Mouse (Mus musculus) heart, embryonic 12.5 days (tissue): ENCODE measurements around the gene Emsy. TPM values are rescaled to one million over a fixed set of nuclear protein-coding genes. Genes with fewer than 3 reads are reported as not detected.

ENCODE experiments used
- ATAC-seq: fragments of 200-750 bp; cut with Nextera tagmentation; 2 replicates; pipeline ENCODE4 v1.8.0; 2017; ENCODE audit warnings: moderate TSS enrichment, moderate library complexity; ENCODE audit not compliant: insufficient number of reproducible peaks, low FRiP score
- H3K27ac ChIP-seq: fragments of 300-500 bp; sonication (generic); 2 replicates; pipeline ENCODE4 v1.5.1; 2016; ENCODE audit warnings: mild to moderate bottlenecking, moderate library complexity; ENCODE audit not compliant: poor library complexity, severe bottlenecking
- H3K27me3 ChIP-seq: fragments of 300-500 bp; sonication (generic); replicated peaks from 2 replicates; pipeline ENCODE4 v1.6.1; 2016; ENCODE audit warnings: mild to moderate bottlenecking, moderate library complexity
- H3K36me3 ChIP-seq: fragments of 300-500 bp; sonication (generic); 2 replicates; pipeline ENCODE4 v1.6.1; 2016; ENCODE audit warnings: mild to moderate bottlenecking, moderate library complexity
- H3K4me1 ChIP-seq: fragments of 300-500 bp; sonication (generic); replicated peaks from 2 replicates; pipeline ENCODE4 v1.6.1; 2016; ENCODE audit warnings: mild to moderate bottlenecking
- H3K4me2 ChIP-seq: fragments of 300-500 bp; sonication (generic); 2 replicates; pipeline ENCODE4 v1.6.1; 2016; ENCODE audit warnings: mild to moderate bottlenecking, moderate library complexity
- H3K4me3 ChIP-seq: fragments of 300-500 bp; sonication (generic); 2 replicates; pipeline ENCODE4 v1.5.1; 2016; ENCODE audit warnings: mild to moderate bottlenecking
- H3K9ac ChIP-seq: fragments of 300-500 bp; sonication (generic); 2 replicates; pipeline ENCODE4 v1.6.1; 2016; ENCODE audit warnings: mild to moderate bottlenecking, moderate library complexity
- H3K9me3 ChIP-seq: fragments of 300-500 bp; sonication (generic); replicated peaks from 2 replicates; pipeline ENCODE4 v1.6.1; 2016; ENCODE audit warnings: mild to moderate bottlenecking, moderate library complexity
- WGBS: fragments of 180-500 bp; shearing (Covaris S2); methylation state at CpG from one replicate; pipeline ENCODE4 v1.1.7; 2016; 5-methylcytosine and 5-hydroxymethylcytosine counted together
- polyA plus RNA-seq: library from polyadenylated mRNA; unstranded; fragments of >200 nt; fragmentation: Nextera tagmentation; extraction: Ambion mirVana; gene quantifications from 2 replicates; pipeline ENCODE4 v1.2.1, GENCODE M21; 2016

The Emsy gene
- polyA plus RNA-seq, 1 experiment from 2014 or later = 28.2 TPM

- H3K36me3 ChIP-seq = no peaks in the 10 kb centered on the region
- no peaks in the 10 kb centered on the region for H3K27me3 ChIP-seq
- no peak overlapping the region for H3K27ac ChIP-seq
- WGBS = 93% methylated on average over 1 of the region's 1 CpGs
- H3K4me1 ChIP-seq = peaks cover 18% of the 10 kb centered on the region
- H3K9me3 ChIP-seq = no peaks in the 10 kb centered on the region
- H3K9ac ChIP-seq = no peak overlapping the region
- no peak overlapping the region for H3K4me2 ChIP-seq
- ATAC-seq = no peak
- no peak overlapping the region for H3K4me3 ChIP-seq
These were observed 79.1 kb downstream of the Emsy start for GRCm38 (mm10) chr7:98577461-98577860.

DNA sequence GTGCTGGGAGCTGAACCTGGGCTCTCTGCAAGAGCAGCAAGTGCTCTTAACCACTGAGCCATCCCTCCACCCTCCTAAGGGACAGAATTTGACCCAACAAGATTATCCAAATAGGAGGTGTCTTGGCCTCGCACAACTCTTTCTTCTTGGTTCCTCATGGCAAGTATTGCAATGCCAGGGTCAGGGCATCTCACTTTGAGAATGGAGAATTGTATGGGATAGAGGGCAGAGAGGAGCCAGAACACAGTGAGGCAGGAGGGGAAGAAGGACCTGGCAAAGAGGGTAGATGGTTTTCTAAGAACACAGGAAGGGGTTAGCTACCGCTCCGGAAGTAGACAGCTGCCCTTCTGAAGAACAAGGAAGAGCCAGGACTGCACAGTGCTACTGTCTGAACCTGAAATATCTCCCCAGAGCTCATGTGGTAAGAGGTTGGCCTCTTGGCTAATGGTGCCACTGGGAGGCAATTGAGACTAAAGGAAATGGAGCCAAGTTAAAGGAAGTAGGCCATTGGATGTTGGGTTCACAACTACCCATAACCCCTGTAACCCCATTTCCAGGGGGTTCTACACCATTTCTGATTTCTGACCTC lies 80.8 kb downstream of the Emsy start:
- Histone ChIP-seq H3K36me3 (no peaks in the 10 kb centered on the region), H3K9me3 (no peaks in the 10 kb centered on the region), H3K9ac (no peak overlapping the region), H3K4me3 (no peak overlapping the region), H3K27ac (no peak overlapping the region), H3K4me2 (no peak overlapping the region), H3K4me1 (peaks cover 28% of the 10 kb centered on the region), H3K27me3 (no peaks in the 10 kb centered on the region)
- no peak for ATAC-seq
- WGBS = 88% methylated on average over 3 of the region's 3 CpGs

DNA sequence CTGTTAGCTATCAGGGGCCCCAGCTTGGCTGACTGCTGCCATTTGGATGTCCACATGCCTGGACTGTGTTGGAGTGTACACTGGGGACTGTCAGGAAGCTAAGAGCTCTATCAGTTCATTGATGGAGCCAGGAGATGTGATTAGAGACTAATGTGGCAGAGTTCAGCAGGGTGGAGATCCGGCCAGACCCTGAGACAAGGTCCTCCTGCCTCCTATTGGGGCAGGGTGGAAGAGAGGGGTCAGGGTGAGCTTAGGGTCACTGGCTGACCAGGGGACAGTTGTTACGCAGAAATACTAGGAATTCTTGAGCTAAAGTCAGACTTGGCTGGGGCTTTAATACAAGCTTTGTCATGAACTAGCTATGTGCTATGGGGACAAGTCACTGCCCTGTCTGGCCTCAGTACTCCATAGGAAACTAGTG lies 81.8 kb downstream of the Emsy start:
- ATAC-seq = no peak
- Histone ChIP-seq H3K4me1 (peaks cover 28% of the 10 kb centered on the region), H3K27ac (no peak overlapping the region)

DNA sequence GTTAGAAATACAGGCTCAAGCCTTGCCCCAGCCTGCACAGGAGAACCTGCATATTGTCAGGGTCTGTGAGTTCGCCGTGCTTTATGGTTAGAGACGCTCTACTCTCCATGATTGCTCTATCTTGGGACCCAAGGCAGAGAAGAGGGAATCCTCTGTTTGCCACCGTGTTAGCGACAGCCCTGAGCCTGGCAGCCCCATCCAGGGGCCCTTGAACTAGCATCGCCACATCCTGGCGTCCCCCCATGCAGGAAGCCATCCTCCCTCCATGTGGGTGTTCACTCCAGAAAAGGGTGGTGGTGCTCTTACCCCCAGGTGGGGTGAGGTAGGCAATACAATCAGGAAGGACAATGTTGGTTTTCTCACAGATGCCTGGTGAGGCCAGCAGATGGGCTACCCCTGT lies 82.3 kb downstream of the Emsy start:
- Histone ChIP-seq H3K27me3 (no peaks in the 10 kb centered on the region), H3K36me3 (no peaks in the 10 kb centered on the region), H3K4me1 (peaks cover 28% of the 10 kb centered on the region), H3K27ac (no peak overlapping the region), H3K4me3 (no peak overlapping the region), H3K9ac (no peak overlapping the region), H3K4me2 (no peak overlapping the region), H3K9me3 (no peaks in the 10 kb centered on the region)
- 82% methylated on average over 7 of the region's 7 CpGs for WGBS
- no peak for ATAC-seq

More for the DNA sequence above, 81.8 kb downstream of the Emsy start:
- Histone ChIP-seq H3K4me3 (no peak overlapping the region), H3K9ac (no peak overlapping the region), H3K36me3 (no peaks in the 10 kb centered on the region), H3K27me3 (no peaks in the 10 kb centered on the region), H3K4me2 (no peak overlapping the region), H3K9me3 (no peaks in the 10 kb centered on the region)
- WGBS = 67% methylated on average over 2 of the region's 2 CpGs

GRCm38 (mm10) chr7:98573231-98573781 lies 83.3 kb downstream of the Emsy start:
- Histone ChIP-seq H3K36me3 (no peaks in the 10 kb centered on the region), H3K4me3 (no peak overlapping the region), H3K27me3 (no peaks in the 10 kb centered on the region), H3K27ac (no peak overlapping the region), H3K9ac (no peak overlapping the region), H3K4me2 (no peak overlapping the region), H3K4me1 (peaks cover 28% of the 10 kb centered on the region), H3K9me3 (no peaks in the 10 kb centered on the region)
- 49% methylated on average over 10 of the region's 10 CpGs for WGBS
- ATAC-seq = no peak; the same call in 1 of the 2 replicates

DNA sequence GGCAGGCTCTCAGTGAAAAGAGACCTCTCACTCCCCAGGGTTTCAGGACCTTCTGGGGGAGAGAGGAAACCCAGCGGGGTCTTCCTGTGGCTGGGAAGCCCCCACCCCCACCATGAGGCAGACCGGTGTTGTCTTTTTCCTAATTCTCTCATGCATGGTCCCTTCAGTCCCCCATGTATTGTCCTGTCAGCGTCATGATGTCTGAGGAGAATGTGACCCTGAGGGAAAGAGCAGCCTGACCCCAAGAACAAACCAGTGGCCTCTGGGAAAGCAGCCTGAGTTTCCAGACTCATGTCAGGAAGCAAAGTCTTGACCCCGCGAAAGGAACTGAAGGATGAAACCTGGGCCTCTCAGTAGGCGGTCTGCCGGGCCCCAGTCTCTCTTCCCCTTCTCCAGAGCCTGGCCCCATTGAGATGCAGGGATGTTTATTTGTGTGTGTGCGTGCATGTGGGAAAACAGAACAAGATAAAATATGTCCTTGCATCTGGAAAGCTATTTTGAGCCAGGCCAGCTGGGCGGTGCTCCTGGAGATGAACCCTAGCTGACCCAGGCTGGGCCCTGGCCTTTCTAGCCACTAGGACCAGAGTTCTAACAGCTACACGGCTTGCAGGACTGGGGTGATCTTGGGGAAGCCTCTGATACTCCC lies 84.2 kb downstream of the Emsy start:
- Histone ChIP-seq H3K9me3 (no peaks in the 10 kb centered on the region), H3K9ac (no peak overlapping the region), H3K4me3 (no peak overlapping the region), H3K27me3 (no peaks in the 10 kb centered on the region), H3K4me2 (no peak overlapping the region), H3K27ac (peak overlapping the region; percentile 57), H3K36me3 (no peaks in the 10 kb centered on the region), H3K4me1 (peaks cover 28% of the 10 kb centered on the region)
- 30% methylated on average over 10 of the region's 10 CpGs for WGBS
- ATAC-seq = peak; percentile 24; the same call in 1 of the 2 replicates

GRCm38 (mm10) chr7:98570824-98571505 lies 85.6 kb downstream of the Emsy start:
- no peaks in the 10 kb centered on the region for H3K36me3 ChIP-seq
- H3K4me2 ChIP-seq = no peak overlapping the region
- 52% methylated on average over 8 of the region's 8 CpGs for WGBS
- H3K27me3 ChIP-seq = no peaks in the 10 kb centered on the region
- no peaks in the 10 kb centered on the region for H3K9me3 ChIP-seq
- no peak overlapping the region for H3K9ac ChIP-seq
- no peak for ATAC-seq
- peaks cover 35% of the 10 kb centered on the region for H3K4me1 ChIP-seq
- H3K27ac ChIP-seq = no peak overlapping the region
- H3K4me3 ChIP-seq = no peak overlapping the region

DNA sequence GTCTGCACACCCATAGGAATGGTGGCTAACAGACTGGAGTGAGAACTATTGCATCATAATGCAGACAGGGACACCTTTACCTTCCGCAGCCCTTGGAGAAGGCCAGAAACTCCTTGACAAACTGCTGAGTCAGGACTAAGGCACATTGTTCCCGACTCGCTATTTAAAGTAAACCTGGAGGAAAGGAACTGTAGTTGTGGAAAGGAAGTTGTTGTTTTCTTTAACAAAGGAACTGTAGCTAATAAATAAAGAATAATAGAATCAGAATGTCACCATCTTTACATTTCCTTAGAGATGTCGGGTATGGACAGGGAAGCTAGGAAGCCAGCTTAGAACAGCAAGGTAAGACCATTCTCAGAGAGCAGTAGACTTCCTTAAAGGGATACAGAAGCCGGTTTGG lies 89.5 kb downstream of the Emsy start:
- H3K27ac ChIP-seq = peak overlapping the region; percentile 30; the same call in 1 of the 2 replicates

GRCm38 (mm10) chr7:98564607-98565364 lies 91.8 kb downstream of the Emsy start:
- Histone ChIP-seq H3K4me2 (no peak overlapping the region), H3K27me3 (no peaks in the 10 kb centered on the region), H3K27ac (peak overlapping the region; percentile 52; the same call in 1 of the 2 replicates), H3K4me1 (peaks cover 11% of the 10 kb centered on the region), H3K4me3 (no peak overlapping the region), H3K9ac (no peak overlapping the region), H3K36me3 (no peaks in the 10 kb centered on the region), H3K9me3 (no peaks in the 10 kb centered on the region)
- 55% methylated on average over 9 of the region's 9 CpGs for WGBS
- ATAC-seq = peak; percentile 68

More for the DNA sequence above, 89.5 kb downstream of the Emsy start:
- ATAC-seq = no peak
- no peaks in the 10 kb centered on the region for H3K27me3 ChIP-seq
- H3K36me3 ChIP-seq = no peaks in the 10 kb centered on the region
- H3K4me3 ChIP-seq = no peak overlapping the region
- H3K4me1 ChIP-seq = peaks cover 17% of the 10 kb centered on the region
- no peaks in the 10 kb centered on the region for H3K9me3 ChIP-seq
- H3K9ac ChIP-seq = no peak overlapping the region
- H3K4me2 ChIP-seq = no peak overlapping the region
- 51% methylated on average over 5 of the region's 5 CpGs for WGBS

GRCm38 (mm10) chr7:98563991-98564390 lies 92.6 kb downstream of the Emsy start:
- Histone ChIP-seq H3K27ac (no peak overlapping the region), H3K9me3 (no peaks in the 10 kb centered on the region), H3K4me2 (no peak overlapping the region), H3K4me1 (peaks cover 11% of the 10 kb centered on the region), H3K4me3 (no peak overlapping the region), H3K27me3 (no peaks in the 10 kb centered on the region; the same call in 1 of the 2 replicates), H3K9ac (no peak overlapping the region), H3K36me3 (no peaks in the 10 kb centered on the region)
- ATAC-seq = no peak
- 85% methylated on average over 6 of the region's 6 CpGs for WGBS
